Comparison of ENCODE assay signal across 22 mouse cellular contexts in genomic region chr4:118424541-118425160, GRCm38 (mm10). TPM values are rescaled to one million over a fixed set of nuclear protein-coding genes. Genes with fewer than 3 reads are reported as not detected.
DNase-seq lines count a peak whose midpoint lies in the region; ATAC-seq and TF ChIP-seq lines count a peak whose summit lies in the region.
"Had no signal": no experiment of that assay in that cellular context is flagged by ENCODE, and none has a peak within 500 bp of the region (broad histone marks: within the 10 kb centered on the region; RNA-seq: fewer than 3 reads in every experiment).

No protein-coding gene starts in this region.

- intact Hi-C loops in left cerebral cortex, postnatal 4 days (cut with DNase I), result no loop called here

- ATAC-seq in erythroblast, adult 5-6 weeks (replicated peaks; ENCODE audit: low FRiP score, poor library complexity, severe bottlenecking), result peak; percentile 45
- ATAC-seq in liver, embryonic 14.5 days (ENCODE audit: insufficient read depth), result peak; percentile 62
- ATAC-seq: CD4-positive, CD25-positive, alpha-beta regulatory T cell, adult 4 months; hindbrain, embryonic 16.5 days; intestine, embryonic 16.5 days; midbrain, embryonic 15.5 days had no signal

- H3K4me2 ChIP-seq in liver, embryonic 14.5 days (ENCODE audit: low read depth), result peak overlapping the region; percentile 43
- H3K4me2 ChIP-seq: embryonic facial prominence, embryonic 13.5 days; heart, embryonic 15.5 days; midbrain, embryonic 15.5 days had no signal

- peak overlapping the region; percentile 86 for H3K27ac ChIP-seq in liver, embryonic 14.5 days
- H3K27ac ChIP-seq: embryonic facial prominence, embryonic 13.5 days; forebrain, embryonic 10.5 days; heart, adult 2 months; heart, embryonic 15.5 days; midbrain, embryonic 15.5 days had no signal

- peaks cover 2% of the 10 kb centered on the region; the same call in 1 of the 2 replicates for H3K36me3 ChIP-seq in liver, embryonic 14.5 days (replicated peaks; ENCODE audit: control insufficient read depth, insufficient read depth, low read depth)

- peak; percentile 6; the same call in 1 of the 2 replicates for TF ChIP-seq POLR2A in lung, adult 2 months (IDR thresholded peaks at IDR 0.05; ENCODE audit: borderline replicate concordance, extremely low read depth, low read depth, low read length)

- H3K9me3 ChIP-seq in liver, embryonic 14.5 days (ENCODE audit: control insufficient read depth, low read length), result no peaks in the 10 kb centered on the region
- H3K9me3 ChIP-seq: embryonic facial prominence, embryonic 13.5 days; forebrain, embryonic 10.5 days; heart, embryonic 15.5 days; midbrain, embryonic 15.5 days had no signal

- no peak for DNase-seq in lung, adult 2 months
- no peak for DNase-seq in lung, postnatal 14 days
- DNase-seq in liver, embryonic 14.5 days (ENCODE audit: low read depth in 3 of 3, low spot score in 3 of 3), result peak; percentile 67 to 77 (median 72)
- peak; percentile 45 to 48 for DNase-seq in lung, postnatal 4 days
- DNase-seq in heart, adult 11 months, result no peak
- DNase-seq in left cerebral cortex, postnatal 4 days, result no peak
- DNase-seq in frontal cortex, postnatal 36 days (ENCODE audit: low spot score in 2 of 2), result no peak
- DNase-seq: cerebellum, adult 9-10 months; gastrocnemius, postnatal 14 days; heart, adult 2 months; heart, postnatal 4 days had no signal

- H3K4me3 ChIP-seq in lung, adult 2 months (replicated peaks; ENCODE audit: extremely low read depth, low read depth, low read length), result no peak overlapping the region
- H3K4me3 ChIP-seq in liver, embryonic 14.5 days (ENCODE audit: insufficient read depth in 1 of 2, low read depth in 2 of 2, low read length in 2 of 2), result no peak overlapping the region
- H3K4me3 ChIP-seq: embryonic facial prominence, embryonic 13.5 days; forebrain, embryonic 10.5 days; heart, adult 2 months; heart, embryonic 15.5 days; midbrain, embryonic 15.5 days; myocyte had no signal

- H3K9ac ChIP-seq in liver, embryonic 14.5 days (replicated peaks), result no peak overlapping the region; the same call in none of the 2 replicates
- H3K9ac ChIP-seq: embryonic facial prominence, embryonic 13.5 days; heart, embryonic 15.5 days; midbrain, embryonic 15.5 days had no signal

- WGBS in lung, adult 2 months, result 49% methylated on average over 4 of the region's 4 CpGs
- WGBS in liver, embryonic 14.5 days (ENCODE audit: insufficient replicate concordance), result 10% methylated on average over 4 of the region's 4 CpGs

- no peak for TF ChIP-seq CTCF in lung, adult 2 months (IDR thresholded peaks at IDR 0.05; ENCODE audit: insufficient read depth, low read length)
- TF ChIP-seq CTCF in liver, embryonic 14.5 days (IDR thresholded peaks at IDR 0.05; ENCODE audit: low read depth), result no peak

- H3K27me3 ChIP-seq in liver, embryonic 14.5 days (ENCODE audit: control insufficient read depth, insufficient read depth, low read length), result no peaks in the 10 kb centered on the region
- H3K27me3 ChIP-seq: embryonic facial prominence, embryonic 13.5 days; heart, embryonic 15.5 days; midbrain, embryonic 15.5 days had no signal

- H3K4me1 ChIP-seq in lung, adult 2 months (ENCODE audit: control insufficient read depth, insufficient read depth, low read length), result peaks cover 20% of the 10 kb centered on the region
- H3K4me1 ChIP-seq in liver, embryonic 14.5 days (replicated peaks; ENCODE audit: control insufficient read depth in 2 of 2, insufficient read depth in 2 of 2, low read length in 1 of 2), result peaks cover 45 to 49% of the 10 kb centered on the region in 2 experiments

- peak; percentile 90 for TF ChIP-seq EP300 in liver, embryonic 14.5 days (IDR thresholded peaks at IDR 0.05; ENCODE audit: low read depth)

RNA-seq across cellular contexts. Expression of gene Elovl1, which starts 3.2 kb away (rescaled TPM):
- polyA plus RNA-seq in lung, adult 2 months (2012; rRNA removed), result 978 and 1,062 TPM in 2 replicates
- 15.2 and 35.9 TPM in 2 replicates for total RNA-seq in erythroblast, adult 5-6 weeks (2015; ENCODE audit: low replicate concordance)
- 21.7 and 22.0 TPM in 2 replicates for total RNA-seq in erythroblast, adult 5-6 weeks (2017; ENCODE audit: low replicate concordance)
- 88.1 and 113 TPM in 2 replicates for polyA plus RNA-seq in liver, embryonic 14.5 days (2012; rRNA removed)
- 87.1 and 88.0 TPM in 2 replicates for polyA plus RNA-seq in liver, embryonic 14.5 days (2014; fragmentation: Nextera tagmentation; extraction: Ambion mirVana)
- total RNA-seq in left cerebral cortex, postnatal 4 days (2021), result 10 to 100 TPM; 17.0 to 17.9 TPM

RNA-seq across cellular contexts. Expression of gene Cdc20, which starts 12.5 kb away (rescaled TPM):
- 6.1 and 10.1 TPM in 2 replicates for polyA plus RNA-seq in lung, adult 2 months (2012; rRNA removed)
- 25.1 and 32.5 TPM in 2 replicates for total RNA-seq in erythroblast, adult 5-6 weeks (2015; ENCODE audit: low replicate concordance)
- 30.8 and 46.6 TPM in 2 replicates for total RNA-seq in erythroblast, adult 5-6 weeks (2017; ENCODE audit: low replicate concordance)
- 99.0 and 109 TPM in 2 replicates for polyA plus RNA-seq in liver, embryonic 14.5 days (2012; rRNA removed)
- 147 and 167 TPM in 2 replicates for polyA plus RNA-seq in liver, embryonic 14.5 days (2014; fragmentation: Nextera tagmentation; extraction: Ambion mirVana)
- total RNA-seq in left cerebral cortex, postnatal 4 days (2021), result 10 to 100 TPM in 1 of 2 experiments, 1 to 10 TPM in 1; 8.2 to 11.2 TPM

RNA-seq across cellular contexts. Expression of gene Med8, which starts 15.5 kb away (rescaled TPM):
- polyA plus RNA-seq in lung, adult 2 months (2012; rRNA removed), result 20.8 and 38.4 TPM in 2 replicates
- total RNA-seq in erythroblast, adult 5-6 weeks (2015; ENCODE audit: low replicate concordance), result 30.0 and 32.2 TPM in 2 replicates
- 37.6 and 66.2 TPM in 2 replicates for total RNA-seq in erythroblast, adult 5-6 weeks (2017; ENCODE audit: low replicate concordance)
- polyA plus RNA-seq in liver, embryonic 14.5 days (2012; rRNA removed), result 33.5 and 50.2 TPM in 2 replicates
- polyA plus RNA-seq in liver, embryonic 14.5 days (2014; fragmentation: Nextera tagmentation; extraction: Ambion mirVana), result 69.1 and 73.8 TPM in 2 replicates
- 10 to 100 TPM; 75.7 to 77.6 TPM for total RNA-seq in left cerebral cortex, postnatal 4 days (2021)

RNA-seq across cellular contexts. Expression of gene Szt2, which starts 15.6 kb away (rescaled TPM):
- polyA plus RNA-seq in lung, adult 2 months (2012; rRNA removed), result 48.5 and 54.4 TPM in 2 replicates
- 13.3 and 14.2 TPM in 2 replicates for total RNA-seq in erythroblast, adult 5-6 weeks (2015; ENCODE audit: low replicate concordance)
- total RNA-seq in erythroblast, adult 5-6 weeks (2017; ENCODE audit: low replicate concordance), result 14.1 and 21.6 TPM in 2 replicates
- 5.8 and 5.9 TPM in 2 replicates for polyA plus RNA-seq in liver, embryonic 14.5 days (2012; rRNA removed)
- 2.2 and 2.6 TPM in 2 replicates for polyA plus RNA-seq in liver, embryonic 14.5 days (2014; fragmentation: Nextera tagmentation; extraction: Ambion mirVana)
- total RNA-seq in left cerebral cortex, postnatal 4 days (2021), result 10 to 100 TPM; 43.3 to 48.3 TPM

RNA-seq across cellular contexts. Expression of gene Mpl, which starts 32.7 kb away (rescaled TPM):
- polyA plus RNA-seq in lung, adult 2 months (2012; rRNA removed), result 1.1 and 1.8 TPM in 2 replicates
- 3.6 TPM in 1 of 2 replicates, not detected in the other for total RNA-seq in erythroblast, adult 5-6 weeks (2015; ENCODE audit: low replicate concordance)
- 1.1 TPM in 1 of 2 replicates, not detected in the other for total RNA-seq in erythroblast, adult 5-6 weeks (2017; ENCODE audit: low replicate concordance)
- polyA plus RNA-seq in liver, embryonic 14.5 days (2012; rRNA removed), result 5.6 and 5.7 TPM in 2 replicates
- polyA plus RNA-seq in liver, embryonic 14.5 days (2014; fragmentation: Nextera tagmentation; extraction: Ambion mirVana), result 6.3 and 9.0 TPM in 2 replicates
- not detected for total RNA-seq in left cerebral cortex, postnatal 4 days (2021)
- total RNA-seq: ES-E14; gastrocnemius, postnatal 14 days had no signal
- polyA plus RNA-seq: CD4-positive, CD25-positive, alpha-beta regulatory T cell, adult 4 months; myocyte; neural tube, embryonic 14.5 days had no signal

Comparison
In these comparisons a context has a peak if more than half of its experiments do, and no peak if none do; other contexts are left out.
1. DNase-seq: peak in liver, embryonic 14.5 days (3 of 3) and lung, postnatal 4 days (2 of 2); none in lung, adult 2 months (single experiment), lung, postnatal 14 days (single experiment), heart, adult 11 months (single experiment), left cerebral cortex, postnatal 4 days (single experiment) and frontal cortex, postnatal 36 days (0 of 2).